Mouse (Mus musculus) lung, adult 2 months (tissue): ENCODE data around the gene Pitpnm2. TPM values are rescaled to one million over a fixed set of nuclear protein-coding genes. Genes with fewer than 3 reads are reported as not detected.

Source experiments
- DNase-seq: peaks from one replicate; pipeline ENCODE4 v3.0.0; 2022
- H3K4me1 ChIP-seq: fragments of 200-500 bp; 2 replicates; pipeline ENCODE4 v1.6.1; 2011; ENCODE audit warnings: low read length; ENCODE audit not compliant: control insufficient read depth, insufficient read depth
- H3K4me3 ChIP-seq: fragments of 200-500 bp; replicated peaks from 2 replicates; pipeline ENCODE3; 2011; ENCODE audit warnings: low read depth, mild to moderate bottlenecking, control low read depth, low read length; ENCODE audit errors: extremely low read depth
- CTCF ChIP-seq: fragments of 200-500 bp; IDR thresholded peaks from 2 replicates; pipeline ENCODE4 v1.5.1; 2011; ENCODE audit warnings: mild to moderate bottlenecking, low read length, control low read depth; ENCODE audit not compliant: insufficient read depth
- POLR2A ChIP-seq: fragments of 200-500 bp; IDR thresholded peaks from 2 replicates; pipeline ENCODE4 v1.6.1; 2011; ENCODE audit warnings: low read depth, mild to moderate bottlenecking, control low read depth, low read length, borderline replicate concordance; ENCODE audit errors: extremely low read depth
- WGBS: fragments of 180-500 bp; shearing (Covaris S2); methylation state at CpG from one replicate; pipeline ENCODE4 v1.1.7; 2018; 5-methylcytosine and 5-hydroxymethylcytosine counted together
- polyA plus RNA-seq: library from polyadenylated mRNA; depleted of rRNA; stranded (reverse); fragments of >200 nt; gene quantifications from 2 replicates; pipeline ENCODE4 v1.2.3, GENCODE M21; 2012

The Pitpnm2 gene
- polyA plus RNA-seq, 1 experiment = 122 TPM

GRCm38 (mm10) chr5:124173012-124173985 lies 76.3 kb downstream of the Pitpnm2 start:
- Histone ChIP-seq H3K4me1 (peaks cover 19% of the 10 kb centered on the region), H3K4me3 (no peak overlapping the region)
- WGBS = 29% methylated on average over 15 of the region's 15 CpGs
- TF ChIP-seq CTCF (no peak), POLR2A (no peak)
- DNase-seq = no peak

- peaks cover 24% of the 10 kb centered on the region for H3K4me1 ChIP-seq
- H3K4me3 ChIP-seq = no peak overlapping the region
- no peak for TF ChIP-seq POLR2A
- no peak for TF ChIP-seq CTCF
- no peak for DNase-seq
- WGBS = 83% methylated on average over 4 of the region's 4 CpGs
Measured at GRCm38 (mm10) chr5:124172246-124172645, 77.3 kb downstream of the Pitpnm2 start.

- whole genome bisulfite sequencing = 34% methylated on average over 9 of the region's 9 CpGs
- H3K4me1 ChIP-seq = peaks cover 24% of the 10 kb centered on the region
- DNase-seq = no peak
- no peak overlapping the region for H3K4me3 ChIP-seq
- TF ChIP-seq CTCF (no peak), POLR2A (no peak)
Measured at GRCm38 (mm10) chr5:124171781-124172180, 77.8 kb downstream of the Pitpnm2 start.

- H3K4me3 ChIP-seq = no peak overlapping the region
- H3K4me1 ChIP-seq = peaks cover 30% of the 10 kb centered on the region
- TF ChIP-seq POLR2A = no peak
- TF ChIP-seq CTCF = no peak
- no peak for DNase-seq
- 66% methylated on average over 3 of the region's 3 CpGs for WGBS
Measured at GRCm38 (mm10) chr5:124169224-124169621, 80.3 kb downstream of the Pitpnm2 start.

- peaks cover 24% of the 10 kb centered on the region for H3K4me1 ChIP-seq
- TF ChIP-seq CTCF = no peak
- TF ChIP-seq POLR2A = no peak
Measured at GRCm38 (mm10) chr5:124168428-124169223, 80.9 kb downstream of the Pitpnm2 start.

GRCm38 (mm10) chr5:124167621-124168020 lies 81.9 kb downstream of the Pitpnm2 start:
- H3K4me1 ChIP-seq = peaks cover 21% of the 10 kb centered on the region
- H3K4me3 ChIP-seq = no peak overlapping the region
- no peak for DNase-seq
- TF ChIP-seq POLR2A (no peak), CTCF (no peak)
- 69% methylated on average over 10 of the region's 10 CpGs for WGBS

More at GRCm38 (mm10) chr5:124168428-124169223, 80.9 kb downstream of the Pitpnm2 start:
- 85% methylated on average over 12 of the region's 12 CpGs for WGBS
- H3K4me3 ChIP-seq = no peak overlapping the region
- DNase-seq = no peak

- Histone ChIP-seq H3K4me3 (no peak overlapping the region), H3K4me1 (peaks cover 20% of the 10 kb centered on the region)
- no peak for DNase-seq
- no peak for TF ChIP-seq POLR2A
- TF ChIP-seq CTCF = no peak
Measured at GRCm38 (mm10) chr5:124166741-124167140, 82.8 kb downstream of the Pitpnm2 start.

GRCm38 (mm10) chr5:124165622-124166570 lies 83.7 kb downstream of the Pitpnm2 start:
- Histone ChIP-seq H3K4me3 (no peak overlapping the region), H3K4me1 (peaks cover 19% of the 10 kb centered on the region)
- WGBS = 46% methylated on average over 15 of the region's 15 CpGs
- DNase-seq = no peak
- TF ChIP-seq CTCF (no peak), POLR2A (no peak)

- no peak overlapping the region for H3K4me3 ChIP-seq
- TF ChIP-seq POLR2A (no peak), CTCF (no peak)
- WGBS = 76% methylated on average over 11 of the region's 11 CpGs
- H3K4me1 ChIP-seq = peaks cover 19% of the 10 kb centered on the region
- no peak for DNase-seq
Measured at GRCm38 (mm10) chr5:124163445-124163844, 86.1 kb downstream of the Pitpnm2 start.
